ENCODE assay signal across 8 mouse cellular contexts in genomic region chrX:142965236-142966007, GRCm38 (mm10). TPM values are rescaled to one million over a fixed set of nuclear protein-coding genes. Genes with fewer than 3 reads are reported as not detected.
DNase-seq lines count a peak whose midpoint lies in the region; ATAC-seq and TF ChIP-seq lines count a peak whose summit lies in the region.

No protein-coding gene starts in this region.

- ATAC-seq in forebrain, embryonic 11.5 days (replicated peaks; ENCODE audit: low FRiP score): peak; percentile 16; the same call in 1 of the 2 replicates
- ATAC-seq in intestine, embryonic 15.5 days: 0 out of 2 replicates have a peak, but pooled peaks have one; percentile 35
- ATAC-seq in lung, embryonic 15.5 days (ENCODE audit: borderline replicate concordance, extremely low read depth, low FRiP score, low TSS enrichment): no peak

- no peaks in the 10 kb centered on the region for H3K9me3 ChIP-seq in forebrain, embryonic 11.5 days (ENCODE audit: control insufficient read depth, low read length)
- no peaks in the 10 kb centered on the region for H3K9me3 ChIP-seq in intestine, embryonic 15.5 days
- H3K9me3 ChIP-seq in lung, embryonic 15.5 days: no peaks in the 10 kb centered on the region

- peak overlapping the region; percentile 89; the same call in 1 of the 2 replicates for H3K27ac ChIP-seq in layer of hippocampus, adult 2 months
- H3K27ac ChIP-seq in forebrain, embryonic 11.5 days (ENCODE audit: low read depth, low read length): no peak overlapping the region
- 0 out of 2 replicates have a peak overlapping the region, but pooled peaks have one; percentile 84 for H3K27ac ChIP-seq in intestine, embryonic 15.5 days
- peak overlapping the region; percentile 89; the same call in 1 of the 2 replicates for H3K27ac ChIP-seq in lung, embryonic 15.5 days

- H3K36me3 ChIP-seq in forebrain, embryonic 11.5 days (ENCODE audit: control insufficient read depth, insufficient read depth, low read length): no peaks in the 10 kb centered on the region
- no peaks in the 10 kb centered on the region for H3K36me3 ChIP-seq in intestine, embryonic 15.5 days
- no peaks in the 10 kb centered on the region for H3K36me3 ChIP-seq in lung, embryonic 15.5 days

- peak overlapping the region; percentile 51 for H3K4me2 ChIP-seq in forebrain, embryonic 11.5 days (ENCODE audit: low read depth, low read length, severe bottlenecking)
- peak overlapping the region; percentile 56 for H3K4me2 ChIP-seq in intestine, embryonic 15.5 days (replicated peaks)
- H3K4me2 ChIP-seq in lung, embryonic 15.5 days: peak overlapping the region; percentile 61

- DNase-seq in layer of hippocampus, adult 2 months (ENCODE audit: low spot score in 2 of 2): no peak
- DNase-seq in layer of hippocampus, adult 9-10 months (ENCODE audit: low spot score): no peak
- peak; percentile 3 for DNase-seq in Muller cell, postnatal 12 days (ENCODE audit: inconsistent ontology term)
- peak; percentile 54 for DNase-seq in forebrain, embryonic 11.5 days (ENCODE audit: low spot score)
- DNase-seq in spleen, postnatal 4 days (ENCODE audit: low spot score in 2 of 2): peak; percentile 14 to 67
- DNase-seq in cerebellum, postnatal 10 days: no peak

- H3K4me1 ChIP-seq in forebrain, embryonic 11.5 days (replicated peaks; ENCODE audit: control insufficient read depth, insufficient read depth, low read length): no peaks in the 10 kb centered on the region
- H3K4me1 ChIP-seq in intestine, embryonic 15.5 days (replicated peaks): no peaks in the 10 kb centered on the region
- H3K4me1 ChIP-seq in lung, embryonic 15.5 days: 0 out of 2 replicates have a peak, but pooled peaks cover 3% of the 10 kb centered on the region

- peaks cover 2% of the 10 kb centered on the region; the same call in 1 of the 2 replicates for H3K27me3 ChIP-seq in forebrain, embryonic 11.5 days (ENCODE audit: control insufficient read depth, insufficient read depth, low read length)
- no peaks in the 10 kb centered on the region for H3K27me3 ChIP-seq in intestine, embryonic 15.5 days (replicated peaks)
- H3K27me3 ChIP-seq in lung, embryonic 15.5 days: peaks cover 17% of the 10 kb centered on the region; the same call in 1 of the 2 replicates

- TF ChIP-seq CTCF in layer of hippocampus, adult 2 months (conservative IDR thresholded peaks at IDR 0.05): no peak

- WGBS in forebrain, embryonic 11.5 days: 20% methylated on average over 23 of the region's 23 CpGs
- WGBS in intestine, embryonic 15.5 days: 21% methylated on average over 23 of the region's 23 CpGs
- 22% methylated on average over 23 of the region's 23 CpGs for WGBS in lung, embryonic 15.5 days

- peak overlapping the region; percentile 71 for H3K4me3 ChIP-seq in layer of hippocampus, adult 2 months
- peak overlapping the region; percentile 64 for H3K4me3 ChIP-seq in forebrain, embryonic 11.5 days (ENCODE audit: low read depth, low read length)
- peak overlapping the region; percentile 61 for H3K4me3 ChIP-seq in intestine, embryonic 15.5 days (replicated peaks)
- peak overlapping the region; percentile 65 for H3K4me3 ChIP-seq in lung, embryonic 15.5 days

- peak overlapping the region; percentile 73 for H3K9ac ChIP-seq in forebrain, embryonic 11.5 days (ENCODE audit: low read length)
- peak overlapping the region; percentile 71 for H3K9ac ChIP-seq in intestine, embryonic 15.5 days
- peak overlapping the region; percentile 68 for H3K9ac ChIP-seq in lung, embryonic 15.5 days

RNA-seq across cellular contexts. Expression of gene Ammecr1, which starts 1.1 kb away (rescaled TPM):
- 1 to 10 TPM; 1.6 to 1.9 TPM for total RNA-seq in layer of hippocampus, adult 2 months (2021)
- polyA plus RNA-seq in forebrain, embryonic 11.5 days (2014; fragmentation: Nextera tagmentation; extraction: Ambion mirVana): 11.9 and 13.7 TPM in 2 replicates
- polyA plus RNA-seq in intestine, embryonic 15.5 days (2015; fragmentation: Nextera tagmentation; extraction: Ambion mirVana): 9.8 and 11.0 TPM in 2 replicates
- 12.6 and 13.0 TPM in 2 replicates for polyA plus RNA-seq in lung, embryonic 15.5 days (2015; fragmentation: Nextera tagmentation; extraction: Ambion mirVana)

Comparison
In these comparisons a context has a peak if more than half of its experiments do, and no peak if none do; other contexts are left out.
1. DNase-seq: peak in Muller cell, postnatal 12 days (single experiment), forebrain, embryonic 11.5 days (single experiment) and spleen, postnatal 4 days (2 of 2); none in layer of hippocampus, adult 2 months (0 of 2), layer of hippocampus, adult 9-10 months (single experiment) and cerebellum, postnatal 10 days (0 of 2).
2. Peak in every context shown above with its lines, with median percentiles within 50 percentile points of each other: H3K4me3 ChIP-seq, H3K4me2 ChIP-seq and H3K9ac ChIP-seq.